Mouse (Mus musculus): ENCODE measurements around the gene Gm42957. TPM values are rescaled to one million over a fixed set of nuclear protein-coding genes. Genes with fewer than 3 reads are reported as not detected.

Gm42957 gene
- polyA plus RNA-seq, 1 experiment: not detected

DNA sequence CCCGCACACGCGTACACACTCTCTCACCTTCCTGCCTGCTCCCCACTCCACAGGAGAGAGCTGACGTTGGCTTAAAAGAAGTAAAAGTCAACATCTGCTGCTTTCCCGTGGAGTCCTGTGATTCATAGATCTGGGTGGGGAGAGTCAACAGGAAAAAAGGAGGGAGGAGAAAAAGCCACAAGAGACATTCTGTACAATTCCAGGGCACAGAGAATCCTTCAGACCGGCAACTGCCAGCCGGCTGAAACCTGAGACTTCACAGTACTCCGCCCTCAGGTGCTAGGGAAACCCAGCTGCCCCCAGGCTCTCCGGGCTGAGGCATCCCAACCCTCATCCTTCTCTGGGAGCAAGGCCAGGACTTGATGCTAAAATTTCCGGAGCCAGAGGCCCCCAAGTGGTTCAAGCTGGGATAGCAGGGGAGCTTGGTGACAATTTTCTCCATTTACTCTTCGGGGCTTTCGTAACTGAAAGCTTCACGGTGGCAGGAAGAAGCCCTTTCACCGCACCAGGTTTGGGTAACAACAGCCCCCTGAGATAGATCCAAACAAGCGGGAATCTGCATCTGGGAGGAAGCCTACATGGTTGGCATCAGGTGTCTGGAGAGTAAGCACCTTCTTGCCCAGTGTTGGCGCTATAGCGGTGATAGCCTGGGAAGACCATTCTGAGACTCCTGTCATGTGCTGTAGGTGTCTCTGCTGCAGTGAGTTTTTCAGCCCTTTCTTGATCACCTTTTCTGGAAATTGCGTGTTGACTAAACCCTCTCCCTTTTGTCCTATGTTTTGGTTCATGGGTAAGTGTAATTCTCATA lies 28.4 kb downstream of the Gm42957 start:
- TF ChIP-seq GATA1 (IDR thresholded peaks at IDR 0.05; ENCODE audit: low read length): no peak

DNA sequence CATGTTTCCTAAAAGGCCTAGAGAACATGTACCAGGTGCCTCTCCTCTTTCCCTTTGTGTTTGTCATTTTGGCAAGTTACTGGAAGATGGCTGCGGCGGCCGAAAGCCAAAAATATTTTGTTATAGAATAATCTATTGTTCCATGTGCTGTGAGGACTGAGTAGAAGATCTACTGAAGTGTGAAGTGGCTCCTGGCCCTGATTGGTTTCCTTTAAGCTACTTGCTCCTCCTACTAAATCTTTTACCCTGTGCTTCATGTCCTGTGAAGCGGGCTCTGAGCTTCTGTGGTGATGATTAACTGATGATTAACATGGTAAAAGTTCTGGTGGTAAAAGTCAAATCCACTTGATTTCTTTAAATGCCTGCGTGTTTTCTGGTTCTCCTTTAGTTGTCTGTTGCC lies 31.6 kb downstream of the Gm42957 start:
- no peak for TF ChIP-seq GATA1 (IDR thresholded peaks at IDR 0.05; ENCODE audit: low read length)

DNA sequence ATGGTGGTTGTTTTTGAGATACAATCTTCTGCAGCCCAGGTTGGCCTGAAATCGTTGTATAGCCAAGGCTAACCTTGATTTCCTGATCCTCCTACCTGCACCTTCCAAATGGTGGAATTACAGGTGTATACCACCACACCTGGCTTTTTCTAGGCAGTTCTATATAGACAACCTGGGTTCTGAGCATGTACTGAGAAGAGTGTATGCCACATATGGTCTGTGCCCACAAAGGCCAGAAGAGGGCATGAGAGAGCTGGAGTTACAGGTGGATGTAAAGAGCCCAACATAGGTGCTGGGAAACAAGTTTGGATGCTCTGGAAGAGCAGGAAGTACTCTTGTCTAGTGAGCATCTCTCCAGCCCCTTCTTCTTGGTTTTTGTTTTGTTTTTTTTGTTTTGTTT lies 32.0 kb downstream of the Gm42957 start:
- TF ChIP-seq GATA1 (IDR thresholded peaks at IDR 0.05; ENCODE audit: low read length): no peak

DNA sequence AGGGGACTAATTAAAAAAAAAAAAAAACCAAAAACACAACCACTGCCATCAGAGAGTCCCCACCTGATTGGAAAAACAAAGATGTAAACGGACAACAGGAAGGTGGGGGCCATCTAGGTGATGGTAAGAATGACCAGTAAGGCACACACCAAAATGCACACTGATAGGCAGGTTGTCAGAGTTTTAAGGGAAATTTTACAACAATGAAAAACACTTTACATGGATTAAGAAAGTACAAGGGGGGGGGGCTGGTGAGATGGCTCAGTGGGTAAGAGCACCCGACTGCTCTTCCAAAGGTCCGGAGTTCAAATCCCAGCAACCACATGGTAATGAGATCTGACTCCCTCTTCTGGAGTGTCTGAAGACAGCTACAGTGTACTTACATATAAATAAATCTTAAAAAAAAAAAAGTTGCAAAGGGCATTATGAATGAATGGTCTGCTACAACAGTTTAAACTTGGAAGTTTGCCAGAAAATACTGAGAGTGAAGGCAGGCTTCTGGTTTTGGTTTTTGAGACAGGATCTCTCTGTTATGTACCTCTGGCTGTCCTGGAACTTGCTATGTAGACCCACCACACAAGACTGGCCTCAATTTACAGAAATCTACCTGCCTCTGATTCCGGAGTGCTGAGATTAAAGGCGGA lies 33.3 kb downstream of the Gm42957 start:
- no peak for TF ChIP-seq GATA1 (IDR thresholded peaks at IDR 0.05; ENCODE audit: low read length)

DNA sequence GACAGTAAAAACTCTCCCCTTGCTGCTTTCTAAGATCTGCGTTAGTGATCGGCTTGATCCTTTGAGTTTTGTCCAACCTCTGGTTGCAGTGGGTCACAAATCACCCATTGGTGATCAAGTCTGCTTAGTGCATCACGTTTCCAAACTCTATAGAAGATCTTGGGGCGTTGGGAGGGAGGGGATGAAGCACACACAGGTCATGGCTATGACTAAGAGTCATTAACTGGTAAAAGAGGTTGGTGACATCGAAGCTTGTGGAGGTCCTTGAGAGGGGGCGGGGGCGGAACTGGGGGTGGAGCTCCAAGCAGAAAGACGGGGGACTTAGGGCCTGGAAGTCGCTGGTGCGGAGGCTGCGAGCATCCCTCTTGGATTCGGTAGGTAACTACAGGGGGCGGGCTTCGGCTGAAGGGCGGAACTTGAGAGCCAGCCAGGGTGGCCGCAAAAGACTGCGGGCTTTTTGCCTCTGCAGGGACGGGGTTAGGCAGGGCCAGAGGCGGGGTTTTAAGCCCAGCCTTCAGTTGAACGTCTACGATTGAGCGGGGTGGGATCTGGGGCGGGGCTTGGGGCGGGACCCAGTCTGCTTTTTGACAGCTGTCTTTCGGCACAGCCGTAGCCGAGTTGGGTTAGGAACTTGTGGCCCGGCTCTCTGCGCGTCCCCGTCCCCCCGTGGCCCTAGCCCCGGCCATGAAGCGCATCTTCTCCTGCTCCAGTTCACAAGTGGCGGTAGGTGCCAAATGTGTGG lies 34.6 kb downstream of the Gm42957 start, which contains the start of gene Ankrd35:
Gene Ankrd35 (plus strand): TSS at position 405 of the 742 bp plus-strand sequence.
- TF ChIP-seq GATA1 (IDR thresholded peaks at IDR 0.05; ENCODE audit: low read length): no peak

DNA sequence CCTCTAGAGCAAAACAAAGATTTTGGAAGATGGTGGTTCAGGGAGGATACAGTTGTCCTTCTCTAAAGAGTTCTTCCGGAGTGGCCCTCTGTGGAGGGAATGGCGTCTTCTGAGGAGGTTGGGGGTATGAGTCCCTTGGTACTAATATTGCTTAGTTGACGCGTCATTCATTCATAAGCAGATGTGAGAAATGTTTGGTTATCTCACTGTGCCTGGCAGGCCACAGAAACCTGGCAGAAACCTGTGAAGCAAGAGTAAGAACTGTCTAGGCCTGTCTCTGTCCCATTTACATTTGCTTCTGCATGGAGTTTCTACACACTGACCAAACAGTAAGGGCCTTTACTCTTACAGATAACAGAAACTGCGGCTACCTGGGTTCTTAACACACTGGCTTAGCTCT lies 36.2 kb downstream of the Gm42957 start:
- TF ChIP-seq GATA1 (IDR thresholded peaks at IDR 0.05; ENCODE audit: low read length): no peak

DNA sequence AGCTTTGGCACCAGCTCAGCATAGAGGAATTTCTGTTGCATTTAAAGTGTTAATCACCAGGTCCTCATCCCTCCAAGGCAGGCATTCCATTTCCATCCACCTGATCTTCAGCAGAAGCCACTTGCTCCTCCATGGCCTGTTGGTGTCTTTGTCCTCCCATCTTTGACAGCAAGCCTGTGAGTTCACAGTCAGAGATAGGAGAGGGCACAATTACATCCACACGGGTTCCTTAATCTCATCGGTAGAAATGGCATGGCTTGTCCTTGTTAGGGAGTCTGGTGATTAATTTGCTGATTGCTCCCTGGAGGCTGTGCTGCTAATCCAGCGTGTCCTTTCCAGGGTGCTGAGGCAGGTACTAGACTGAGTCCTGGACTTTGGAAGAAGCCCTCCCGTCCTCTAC lies 38.2 kb downstream of the Gm42957 start:
- no peak for TF ChIP-seq GATA1 (IDR thresholded peaks at IDR 0.05; ENCODE audit: low read length)

DNA sequence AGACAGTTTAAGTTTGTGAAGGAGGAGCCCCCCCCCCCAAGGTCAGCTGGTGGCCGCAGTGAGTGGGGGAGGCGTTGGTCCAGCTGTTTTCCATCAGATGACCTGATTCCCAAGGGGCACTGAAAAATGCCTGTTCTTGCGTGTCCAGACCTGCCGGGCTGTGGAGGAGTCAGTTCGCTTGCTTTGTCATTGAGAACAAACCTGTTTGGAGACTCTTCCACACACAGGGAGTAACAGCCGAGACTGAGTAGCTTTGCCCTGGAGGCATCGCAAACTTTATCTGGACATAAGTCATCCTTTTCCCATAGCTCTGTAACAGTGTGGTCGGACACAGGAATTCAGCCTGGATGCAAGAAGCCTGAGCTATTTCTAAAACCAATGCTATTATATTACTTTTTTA lies 39.2 kb downstream of the Gm42957 start:
- no peak for TF ChIP-seq GATA1 (IDR thresholded peaks at IDR 0.05; ENCODE audit: low read length)

DNA sequence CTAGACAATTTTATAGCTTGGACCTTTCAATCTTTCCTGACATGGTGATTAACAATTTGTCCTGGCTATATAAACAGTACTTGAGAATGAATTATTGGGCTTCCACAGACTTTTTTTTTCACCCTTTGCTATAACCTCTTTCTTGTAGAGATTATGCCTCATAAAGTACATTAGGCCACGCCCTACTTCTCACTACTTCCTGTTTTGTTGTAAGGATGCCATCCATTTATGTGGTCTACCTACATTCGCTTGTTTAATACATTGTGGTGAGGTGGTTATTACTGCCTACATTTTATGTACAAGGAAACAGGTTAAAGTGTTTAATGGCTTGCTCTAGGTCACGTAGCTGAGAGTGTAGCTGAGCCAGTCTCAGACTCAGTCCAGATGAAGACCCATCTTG lies 39.9 kb downstream of the Gm42957 start:
- no peak for TF ChIP-seq GATA1 (IDR thresholded peaks at IDR 0.05; ENCODE audit: low read length)

DNA sequence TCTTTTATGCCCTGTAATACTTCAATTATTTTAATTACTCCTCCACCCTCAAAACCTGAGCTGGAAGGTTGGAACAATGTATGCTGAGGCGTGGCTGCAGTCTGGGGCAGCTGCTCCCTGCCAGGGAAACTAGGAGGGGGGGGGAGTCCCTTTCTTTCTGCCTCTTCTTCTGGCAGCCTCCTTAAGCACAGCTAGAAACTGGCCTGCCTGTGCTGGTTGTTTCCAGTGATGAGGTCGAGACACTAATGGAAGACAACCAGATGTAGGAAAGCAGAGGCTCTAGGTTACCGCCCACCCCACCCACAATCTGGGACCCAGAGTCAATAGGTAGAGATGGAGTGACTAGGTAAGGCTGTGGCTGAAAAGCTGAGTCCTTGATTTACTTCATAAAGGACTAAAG lies 40.4 kb downstream of the Gm42957 start:
- TF ChIP-seq GATA1 (IDR thresholded peaks at IDR 0.05; ENCODE audit: low read length): no peak

DNA sequence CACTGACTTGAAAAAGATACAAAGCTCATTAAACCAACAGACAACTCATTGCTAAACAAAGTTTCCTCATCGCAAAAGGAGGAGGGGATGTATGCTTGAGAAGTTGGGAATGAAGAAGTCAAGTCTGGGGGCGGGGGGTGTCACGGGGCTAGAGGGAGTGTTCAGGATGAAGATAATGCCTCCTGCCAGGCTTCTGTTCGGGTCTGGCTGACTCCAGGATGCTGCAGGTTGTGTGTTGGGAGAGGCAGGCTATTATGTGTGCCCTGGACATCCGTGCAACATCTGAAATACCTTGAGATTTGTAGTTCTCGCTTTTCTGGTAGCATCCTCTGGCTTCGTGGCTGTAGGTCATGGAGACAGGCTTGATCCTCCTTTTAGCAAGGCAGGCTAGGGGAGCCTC lies 43.2 kb downstream of the Gm42957 start:
- TF ChIP-seq GATA1 (IDR thresholded peaks at IDR 0.05; ENCODE audit: low read length): no peak

DNA sequence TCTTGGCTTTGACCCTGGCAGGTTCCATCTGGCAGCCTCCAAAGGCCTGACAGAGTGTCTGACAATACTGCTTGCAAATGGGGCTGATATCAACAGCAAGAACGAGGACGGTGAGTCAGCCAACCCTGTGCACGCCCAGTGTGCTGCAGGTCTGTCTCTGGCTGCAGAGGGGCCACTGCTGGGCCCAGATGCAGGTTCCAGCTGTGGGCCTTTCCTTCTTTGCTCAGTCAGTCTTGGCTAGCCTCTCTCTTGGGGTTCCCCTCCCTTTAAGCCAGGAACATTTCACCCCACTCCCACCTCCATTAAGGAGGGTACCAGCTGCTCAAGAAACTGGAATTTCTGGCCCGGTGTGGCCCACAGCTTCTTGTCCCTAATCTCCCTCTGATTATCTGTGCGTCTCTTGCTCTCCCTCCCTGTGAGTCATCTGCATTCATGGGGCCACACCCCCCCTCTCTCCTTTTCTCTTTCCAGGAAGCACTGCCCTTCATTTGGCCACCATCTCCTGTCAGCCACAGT lies 43.9 kb downstream of the Gm42957 start:
- TF ChIP-seq GATA1 (IDR thresholded peaks at IDR 0.05; ENCODE audit: low read length): no peak

DNA sequence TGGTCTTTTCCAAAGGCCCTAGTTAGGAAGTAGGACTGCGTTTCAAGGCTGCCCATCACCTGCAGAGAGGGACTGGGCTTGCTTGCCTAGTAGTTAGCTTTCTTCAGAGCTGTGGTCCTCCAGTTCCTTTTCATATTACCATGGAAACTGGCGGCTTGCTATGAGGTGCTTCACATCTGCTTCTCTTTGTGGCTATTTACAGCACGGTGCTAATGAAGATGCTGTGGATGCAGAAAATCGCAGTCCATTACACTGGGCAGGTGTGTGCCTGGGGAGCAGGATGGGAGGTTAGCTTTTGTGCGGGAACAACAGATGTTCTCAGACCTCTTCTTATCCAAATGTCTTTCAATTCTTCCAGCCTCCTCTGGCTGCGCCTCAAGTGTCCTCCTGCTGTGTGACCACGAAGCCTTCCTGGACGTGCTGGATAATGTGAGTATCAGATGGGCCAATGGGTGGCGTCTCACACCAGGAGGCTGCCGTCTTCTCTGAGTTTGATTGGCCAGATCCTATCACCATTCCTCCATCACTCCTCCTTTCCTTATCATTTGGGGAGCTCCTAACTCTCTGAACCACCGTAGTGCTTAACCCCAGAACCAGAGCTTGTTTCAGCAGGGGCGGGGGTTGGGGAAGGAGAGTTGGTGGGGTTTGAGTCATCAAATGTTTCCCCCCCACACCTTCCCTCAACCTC lies 45.1 kb downstream of the Gm42957 start:
- no peak for TF ChIP-seq GATA1 (IDR thresholded peaks at IDR 0.05; ENCODE audit: low read length)

DNA sequence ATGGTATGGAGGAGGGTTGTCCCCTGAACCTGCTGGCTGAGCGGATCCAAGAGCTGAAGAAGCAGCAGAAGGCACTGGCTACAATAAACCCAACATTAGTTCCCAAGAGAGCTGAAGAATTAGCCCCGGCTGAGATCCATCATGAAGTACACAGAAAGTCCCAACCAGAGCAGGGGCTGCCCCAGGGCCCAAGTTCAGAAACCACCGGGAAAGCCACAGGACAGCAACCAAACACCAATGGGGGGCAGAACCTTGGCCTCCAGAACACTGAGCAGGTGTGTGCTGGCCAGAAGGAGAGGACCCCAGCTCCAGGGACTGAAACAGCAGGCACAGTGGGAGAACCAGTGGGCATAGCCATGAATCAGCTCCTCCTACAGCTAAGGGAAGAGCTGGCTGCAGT lies 48.2 kb downstream of the Gm42957 start:
- TF ChIP-seq GATA1 (IDR thresholded peaks at IDR 0.05; ENCODE audit: low read length): no peak

DNA sequence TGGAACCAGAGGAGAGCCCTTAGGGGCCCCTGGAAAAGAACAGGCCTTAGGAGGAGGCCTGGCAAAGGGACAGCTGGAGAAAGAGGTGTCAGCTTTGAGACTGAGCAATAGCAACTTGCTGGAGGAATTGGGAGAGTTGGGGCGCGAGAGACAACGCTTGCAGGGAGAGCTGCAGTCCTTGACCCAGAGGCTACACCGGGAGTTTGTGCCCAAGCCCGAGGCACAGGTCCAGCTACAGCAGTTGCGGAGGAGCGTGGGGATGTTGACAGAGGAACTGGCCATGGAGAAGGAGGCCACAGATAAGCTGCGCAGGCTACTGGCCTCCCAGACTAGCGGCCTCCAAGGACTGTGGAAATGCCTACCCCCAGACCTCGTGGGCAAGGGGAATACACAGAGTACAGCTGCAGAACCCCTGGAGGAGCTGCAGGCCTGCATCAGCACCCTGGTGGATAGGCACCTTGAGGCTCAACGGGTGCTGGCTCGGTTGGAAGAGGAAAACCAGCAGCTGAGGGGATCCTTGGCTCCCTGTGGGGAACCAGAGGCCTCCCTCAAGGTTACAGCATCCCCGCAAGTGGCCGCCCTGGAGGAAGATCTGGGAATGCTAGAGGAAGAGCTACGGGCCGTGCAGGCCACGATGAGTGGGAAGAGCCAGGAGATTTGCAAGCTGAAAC lies 49.0 kb downstream of the Gm42957 start:
- TF ChIP-seq GATA1 (IDR thresholded peaks at IDR 0.05; ENCODE audit: low read length): no peak

All from G1E-ER4 (cell line).